Mouse (Mus musculus) embryonic facial prominence, embryonic 11.5 days (tissue): ENCODE results near the gene Cav1. TPM values are rescaled to one million over a fixed set of nuclear protein-coding genes. Genes with fewer than 3 reads are reported as not detected.

Source experiments
- ATAC-seq: fragments of 200-750 bp; cut with Nextera tagmentation; replicated peaks from 2 replicates; pipeline ENCODE4 v1.8.0; 2017; ENCODE audit warnings: low read depth; ENCODE audit not compliant: insufficient number of reproducible peaks, low FRiP score, low TSS enrichment
- DNase-seq: peaks from one replicate; pipeline ENCODE4 v3.0.0-alpha.2; 2015; ENCODE audit warnings: low spot score
- H3K27ac ChIP-seq: fragments of 300-500 bp; sonication (generic); replicated peaks from 2 replicates; pipeline ENCODE4 v1.5.1; 2014; ENCODE audit warnings: mild to moderate bottlenecking, low read depth, low read length, control low read depth
- H3K27me3 ChIP-seq: fragments of 300-500 bp; sonication (generic); 2 replicates; pipeline ENCODE4 v1.6.1; 2014; ENCODE audit warnings: mild to moderate bottlenecking, low read length, moderate library complexity, mixed read lengths; ENCODE audit not compliant: control insufficient read depth, insufficient read depth
- H3K36me3 ChIP-seq: fragments of 300-500 bp; sonication (generic); replicated peaks from 2 replicates; pipeline ENCODE4 v1.6.1; 2014; ENCODE audit warnings: low read depth, mild to moderate bottlenecking, low read length, moderate library complexity, mixed read lengths; ENCODE audit not compliant: control insufficient read depth, insufficient read depth
- H3K4me1 ChIP-seq: fragments of 300-500 bp; sonication (generic); 2 replicates; pipeline ENCODE4 v1.6.1; 2014; ENCODE audit warnings: low read length, mixed read lengths; ENCODE audit not compliant: control insufficient read depth, insufficient read depth
- H3K4me2 ChIP-seq: fragments of 300-500 bp; sonication (generic); 2 replicates; pipeline ENCODE4 v1.6.1; 2014; ENCODE audit warnings: low read depth, mild to moderate bottlenecking, control low read depth, low read length, moderate library complexity
- H3K4me3 ChIP-seq: fragments of 300-500 bp; sonication (generic); 2 replicates; pipeline ENCODE4 v1.5.1; 2014; ENCODE audit warnings: low read depth, low read length, control low read depth
- H3K9ac ChIP-seq: fragments of 300-500 bp; sonication (generic); replicated peaks from 2 replicates; pipeline ENCODE4 v1.6.1; 2014; ENCODE audit warnings: mild to moderate bottlenecking, control low read depth, low read length
- H3K9me3 ChIP-seq: fragments of 300-500 bp; sonication (generic); replicated peaks from 2 replicates; pipeline ENCODE4 v1.6.1; 2016; ENCODE audit warnings: mild to moderate bottlenecking, low read length, inconsistent platforms, mixed read lengths; ENCODE audit not compliant: control insufficient read depth
- WGBS: fragments of 180-500 bp; shearing (Covaris S2); extraction: QIAGEN DNeasy Blood & Tissue Kit; methylation state at CpG from one replicate; pipeline ENCODE4 v1.1.7; 2014; 5-methylcytosine and 5-hydroxymethylcytosine counted together
- polyA plus RNA-seq: library from polyadenylated mRNA; unstranded; fragments of >200 nt; fragmentation: Nextera tagmentation; extraction: Ambion mirVana; gene quantifications from 2 replicates; pipeline ENCODE4 v1.2.1, GENCODE M21; 2014

Gene Cav1
- 15.3 and 16.9 TPM in 2 replicates for polyA plus RNA-seq

DNA sequence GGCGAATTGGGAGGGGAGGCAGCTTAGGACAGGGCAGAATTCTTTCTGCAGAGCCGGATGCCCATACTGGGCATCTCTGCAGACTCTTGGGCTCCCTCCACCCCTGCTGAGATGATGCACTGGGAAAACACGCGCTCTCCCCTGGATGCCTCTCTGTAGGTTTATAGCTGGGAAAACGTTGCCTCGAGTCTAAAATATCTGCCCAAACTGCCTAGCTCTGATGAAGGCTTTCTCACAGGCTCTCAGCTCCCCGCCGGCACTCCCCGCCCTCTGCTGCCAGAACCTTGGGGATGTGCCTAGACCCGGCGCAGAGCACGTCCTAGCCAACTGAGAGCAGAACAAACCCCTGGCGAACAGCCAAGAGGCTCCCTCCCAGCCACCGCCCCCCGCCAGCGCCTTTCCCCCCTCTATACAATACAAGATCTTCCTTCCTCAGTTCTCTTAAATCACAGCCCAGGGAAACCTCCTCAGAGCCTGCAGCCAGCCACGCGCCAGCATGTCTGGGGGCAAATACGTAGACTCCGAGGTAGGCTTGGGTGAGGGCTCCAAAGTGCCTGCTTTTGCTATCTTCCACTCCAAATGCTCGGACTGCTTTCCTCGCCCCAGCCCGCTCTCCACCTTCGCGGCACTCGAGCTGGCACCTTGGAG is at the start of gene Cav1:
Gene Cav1 (plus strand): TSS at position 382 of the 648 bp plus-strand sequence.
- H3K9me3 ChIP-seq, result no peaks in the 10 kb centered on the region
- H3K36me3 ChIP-seq, result no peaks in the 10 kb centered on the region
- peak within 1 kb of the TSS; percentile 10 for H3K9ac ChIP-seq
- no peak within 1 kb of the TSS for H3K27ac ChIP-seq
- H3K4me2 ChIP-seq, result peak within 1 kb of the TSS; percentile 68
- WGBS, result under 1% methylated on average over 26 of the region's 26 CpGs
- DNase-seq (peak; percentile 64), ATAC-seq (peak; percentile 46)
- no peaks in the 10 kb centered on the region for H3K4me1 ChIP-seq
- H3K27me3 ChIP-seq, result peaks cover 11% of the 10 kb centered on the region
- peak within 1 kb of the TSS; percentile 36 for H3K4me3 ChIP-seq

DNA sequence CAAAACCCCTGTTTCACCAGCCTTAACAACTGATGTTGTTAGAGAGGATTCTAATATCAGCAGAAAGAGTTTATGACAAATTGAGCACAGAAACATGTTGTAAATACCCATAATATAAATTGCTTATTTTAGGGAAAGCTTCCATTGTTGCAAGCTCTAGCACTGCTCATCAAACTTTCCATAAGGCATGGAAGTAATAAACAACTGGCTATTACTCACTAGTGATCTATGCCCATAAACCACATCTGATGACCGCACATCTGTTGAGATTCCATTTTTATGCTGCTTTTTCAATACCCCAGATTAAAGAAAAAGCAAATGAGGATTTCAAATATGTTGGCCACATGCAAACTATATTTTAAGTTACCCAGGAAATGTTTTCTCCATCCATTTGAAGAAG is 48.0 kb upstream of the Cav1 start:
- H3K27ac ChIP-seq, result no peak overlapping the region
- ATAC-seq (no peak), DNase-seq (no peak)
- H3K4me3 ChIP-seq, result no peak overlapping the region
- WGBS, result 93% methylated on average over 1 of the region's 1 CpGs
- H3K36me3 ChIP-seq, result no peaks in the 10 kb centered on the region
- no peaks in the 10 kb centered on the region for H3K4me1 ChIP-seq
- no peak overlapping the region for H3K4me2 ChIP-seq
- H3K9ac ChIP-seq, result no peak overlapping the region
- no peaks in the 10 kb centered on the region for H3K27me3 ChIP-seq
- no peaks in the 10 kb centered on the region for H3K9me3 ChIP-seq

DNA sequence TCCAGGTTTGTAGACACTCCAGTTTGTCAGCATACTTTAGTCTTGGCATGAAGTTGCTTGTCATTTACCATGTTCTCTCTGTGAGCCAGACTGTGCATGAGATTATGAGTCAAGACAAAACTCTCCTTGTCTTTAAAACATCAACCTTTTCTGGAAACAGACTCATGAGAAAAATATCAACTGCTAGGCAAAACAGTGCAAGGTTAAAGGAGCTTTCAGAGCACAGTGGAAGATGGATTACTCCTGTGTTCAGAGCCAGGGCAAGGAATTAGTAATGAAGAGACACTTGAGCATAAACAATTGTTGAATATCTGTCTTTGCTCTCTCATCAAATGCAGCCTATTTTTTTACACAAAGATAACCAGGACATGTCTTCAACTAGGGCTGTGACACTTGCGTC is 47.2 kb upstream of the Cav1 start:
- Histone ChIP-seq H3K4me3 (no peak overlapping the region), H3K4me2 (no peak overlapping the region), H3K27me3 (no peaks in the 10 kb centered on the region), H3K36me3 (no peaks in the 10 kb centered on the region), H3K9ac (no peak overlapping the region), H3K9me3 (no peaks in the 10 kb centered on the region), H3K4me1 (no peaks in the 10 kb centered on the region), H3K27ac (no peak overlapping the region)
- no peak for ATAC-seq
- WGBS, result 96% methylated on average over 1 of the region's 1 CpGs
- DNase-seq, result no peak

DNA sequence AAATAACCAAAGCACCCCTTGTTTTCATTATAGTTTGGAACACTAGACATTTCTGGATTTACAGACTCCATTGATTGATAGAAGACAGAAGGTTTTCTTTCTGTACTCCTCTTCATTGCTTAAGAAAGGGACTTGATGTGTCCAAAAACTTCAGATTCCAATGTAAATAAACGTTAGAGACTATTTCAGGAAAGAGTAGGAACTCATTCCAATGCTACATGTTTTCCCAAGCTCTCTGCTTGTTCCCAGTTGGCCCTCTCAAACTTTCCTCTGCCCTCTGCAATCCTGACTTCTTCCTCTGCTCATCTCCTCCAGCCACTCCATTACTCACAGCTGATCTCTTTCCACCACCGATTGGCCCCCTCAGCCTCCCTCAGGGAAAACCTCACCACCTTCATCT is 43.3 kb upstream of the Cav1 start:
- no peak overlapping the region for H3K27ac ChIP-seq
- DNase-seq (no peak), ATAC-seq (no peak)
- no peak overlapping the region for H3K4me2 ChIP-seq
- H3K36me3 ChIP-seq, result no peaks in the 10 kb centered on the region
- no peaks in the 10 kb centered on the region for H3K4me1 ChIP-seq
- H3K9me3 ChIP-seq, result no peaks in the 10 kb centered on the region
- no peaks in the 10 kb centered on the region for H3K27me3 ChIP-seq
- H3K9ac ChIP-seq, result no peak overlapping the region
- 49% methylated on average over 2 of the region's 2 CpGs for WGBS
- no peak overlapping the region for H3K4me3 ChIP-seq

DNA sequence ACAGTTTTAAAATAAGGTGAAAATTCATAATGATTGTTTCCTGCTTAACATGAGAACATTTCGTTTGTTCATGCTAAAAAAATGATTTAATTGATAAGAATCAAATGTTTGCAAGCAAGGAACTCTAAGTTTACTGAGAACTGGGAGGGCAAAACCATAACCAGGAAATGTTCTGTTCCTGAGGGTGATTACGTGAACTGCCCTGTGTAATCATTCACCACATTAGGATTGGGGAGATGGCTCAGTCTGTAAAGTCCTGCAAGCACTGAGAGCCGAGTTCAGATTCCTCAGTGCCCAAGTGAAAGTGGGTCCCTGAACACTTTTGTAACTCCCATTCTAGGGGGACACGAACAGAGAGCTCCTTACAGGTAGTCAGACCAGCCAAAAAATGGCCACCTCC is 41.1 kb upstream of the Cav1 start:
- no peak overlapping the region for H3K9ac ChIP-seq
- H3K4me3 ChIP-seq, result no peak overlapping the region
- H3K9me3 ChIP-seq, result no peaks in the 10 kb centered on the region
- ATAC-seq (no peak), DNase-seq (no peak)
- no peak overlapping the region for H3K27ac ChIP-seq
- H3K4me1 ChIP-seq, result no peaks in the 10 kb centered on the region
- WGBS, result 68% methylated on average over 4 of the region's 4 CpGs
- no peak overlapping the region for H3K4me2 ChIP-seq
- no peaks in the 10 kb centered on the region for H3K36me3 ChIP-seq
- H3K27me3 ChIP-seq, result no peaks in the 10 kb centered on the region

DNA sequence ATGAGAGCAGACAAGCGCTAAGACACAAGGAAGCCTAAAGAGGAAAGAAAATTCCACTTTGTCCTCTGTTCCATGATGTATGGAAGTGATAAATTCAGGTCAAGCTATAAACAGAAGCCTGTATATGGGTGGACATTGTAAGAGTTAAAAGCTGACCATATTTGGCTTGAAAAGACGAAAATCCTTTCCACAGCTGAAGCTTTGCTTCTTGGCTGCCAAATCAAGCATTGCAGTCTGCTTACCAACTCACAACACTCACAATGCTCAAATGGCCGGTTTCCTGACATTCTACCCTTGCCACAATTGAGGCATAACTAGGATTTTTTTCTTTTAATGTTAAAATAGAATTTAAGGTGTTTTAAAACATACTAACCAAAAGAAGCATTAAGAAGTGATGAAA is 39.7 kb upstream of the Cav1 start:
- Histone ChIP-seq H3K27me3 (no peaks in the 10 kb centered on the region), H3K36me3 (no peaks in the 10 kb centered on the region), H3K9me3 (no peaks in the 10 kb centered on the region), H3K4me1 (no peaks in the 10 kb centered on the region), H3K27ac (no peak overlapping the region), H3K4me2 (no peak overlapping the region), H3K4me3 (no peak overlapping the region), H3K9ac (no peak overlapping the region)
- ATAC-seq, result no peak
- DNase-seq, result no peak
- 70% methylated on average over 3 of the region's 3 CpGs for WGBS

DNA sequence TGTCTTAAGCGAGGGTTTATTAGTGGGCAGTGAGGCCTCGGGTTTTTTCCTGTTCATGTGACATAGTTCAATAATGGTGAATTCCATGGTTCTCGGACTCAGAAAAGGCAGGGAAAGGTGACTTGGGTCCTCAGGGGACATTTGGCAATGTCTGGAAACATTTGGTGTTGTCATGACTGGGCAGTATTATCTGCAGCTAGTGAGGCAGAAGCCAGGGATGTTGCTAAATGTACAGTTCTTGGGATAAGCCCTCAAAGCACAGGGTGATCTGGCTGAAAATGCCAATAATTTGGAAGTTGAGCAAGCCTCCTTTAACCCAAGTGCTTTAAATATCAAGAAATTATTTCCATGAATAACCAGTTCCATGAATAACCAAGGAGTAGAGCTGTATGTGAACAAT is 27.8 kb upstream of the Cav1 start:
- no peaks in the 10 kb centered on the region for H3K4me1 ChIP-seq
- no peak overlapping the region for H3K4me2 ChIP-seq
- no peak overlapping the region for H3K27ac ChIP-seq
- H3K4me3 ChIP-seq, result no peak overlapping the region
- no peak overlapping the region for H3K9ac ChIP-seq
- no peaks in the 10 kb centered on the region for H3K27me3 ChIP-seq
- H3K36me3 ChIP-seq, result no peaks in the 10 kb centered on the region
- WGBS, result 78% methylated on average over 3 of the region's 3 CpGs
- no peak for DNase-seq
- ATAC-seq, result no peak
- no peaks in the 10 kb centered on the region for H3K9me3 ChIP-seq

DNA sequence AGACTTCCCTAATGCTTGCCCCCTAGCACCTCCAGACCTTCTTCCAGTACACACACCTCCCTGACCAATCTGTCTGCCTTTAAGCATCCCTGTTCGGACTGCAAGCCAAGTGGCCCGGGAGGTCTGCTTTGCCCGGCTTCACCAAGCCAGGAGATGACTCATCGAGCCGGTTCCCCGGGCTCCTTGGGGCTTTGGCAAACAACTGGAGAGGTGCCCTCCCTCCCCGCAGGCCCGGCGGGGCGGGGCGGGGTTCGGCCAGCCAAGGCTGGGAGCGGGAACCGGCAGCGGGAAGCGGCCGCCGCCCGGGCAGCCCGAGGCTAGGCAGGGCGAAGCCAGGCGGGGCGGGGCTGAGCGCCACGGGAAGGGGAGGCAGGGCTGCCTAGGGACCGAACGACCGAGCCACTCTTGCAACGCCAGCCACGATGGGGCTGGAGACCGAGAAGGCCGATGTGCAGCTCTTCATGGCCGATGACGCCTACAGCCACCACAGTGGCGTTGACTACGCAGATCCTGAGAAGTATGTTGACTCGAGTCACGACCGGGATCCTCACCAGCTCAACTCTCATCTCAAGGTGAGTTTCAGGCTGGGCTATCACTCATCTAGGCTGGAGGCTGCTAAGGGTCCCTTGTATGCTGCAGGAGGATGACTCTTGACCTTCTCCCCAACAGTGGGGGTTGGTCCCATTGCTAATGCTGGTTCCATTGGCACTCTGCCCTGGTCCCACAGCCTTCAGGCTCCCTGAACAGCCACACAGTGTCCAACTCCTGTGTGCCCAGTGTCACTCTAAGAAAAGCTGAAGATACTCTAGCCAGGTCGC is 25.0 kb upstream of the Cav1 start, which contains the start of gene Cav2:
Gene Cav2 (plus strand): TSS at position 247 of the 818 bp plus-strand sequence.
- Histone ChIP-seq H3K27me3 (no peaks in the 10 kb centered on the region), H3K9me3 (no peaks in the 10 kb centered on the region), H3K4me3 (peak within 1 kb of the TSS; percentile 48), H3K9ac (peak within 1 kb of the TSS; percentile 61), H3K36me3 (no peaks in the 10 kb centered on the region), H3K4me1 (no peaks in the 10 kb centered on the region), H3K4me2 (peak within 1 kb of the TSS; percentile 95), H3K27ac (no peak within 1 kb of the TSS)
- ATAC-seq (peak; percentile 83), DNase-seq (peak; percentile 67)
- WGBS, result under 1% methylated on average over 37 of the region's 40 CpGs
